Mouse (Mus musculus) ovary, adult 18-20 months (tissue): ENCODE results near the gene Ccdc130.
A peak's percentile ranks its signal among the peaks of the same experiment; 100 is the strongest.
"Not testable (repeated sequence)": the region's sequence is repeated elsewhere in the genome, so short reads cannot be mapped to it uniquely, and the experiment has no call there.

ENCODE experiments used
- DNase-seq: peaks from one replicate; pipeline ENCODE4 v3.0.0; 2022; ENCODE audit warnings: low spot score, mixed read lengths

Gene Ccdc130

GRCm38 (mm10) chr8:84269950-84270773, at the start of gene Ccdc130:
Gene Ccdc130 (minus strand): TSS chr8:84270380.
- DNase-seq = peak; percentile 100

- no peak for DNase-seq
Measured at GRCm38 (mm10) chr8:84308376-84308775, 38.2 kb upstream of the Ccdc130 start.

- no peak for DNase-seq
Measured at GRCm38 (mm10) chr8:84303951-84304350, 33.8 kb upstream of the Ccdc130 start.

GRCm38 (mm10) chr8:84297029-84297785, 27.0 kb upstream of the Ccdc130 start:
- no peak for DNase-seq

GRCm38 (mm10) chr8:84291688-84292087, 21.5 kb upstream of the Ccdc130 start:
- DNase-seq = no peak

GRCm38 (mm10) chr8:84291086-84291485, 20.9 kb upstream of the Ccdc130 start:
- DNase-seq = no peak

GRCm38 (mm10) chr8:84288892-84289291, 18.7 kb upstream of the Ccdc130 start:
- no peak for DNase-seq

- DNase-seq = not testable (repeated sequence)
Measured at GRCm38 (mm10) chr8:84285665-84286064, 15.5 kb upstream of the Ccdc130 start.

GRCm38 (mm10) chr8:84284608-84285063, 14.5 kb upstream of the Ccdc130 start:
- DNase-seq = no peak

- no peak for DNase-seq
Measured at GRCm38 (mm10) chr8:84280777-84281176, 10.6 kb upstream of the Ccdc130 start.

- no peak for DNase-seq
Measured at GRCm38 (mm10) chr8:84276447-84276846, 6.3 kb upstream of the Ccdc130 start.

- DNase-seq = no peak
Measured at GRCm38 (mm10) chr8:84273968-84274367, 3.8 kb upstream of the Ccdc130 start.

GRCm38 (mm10) chr8:84272302-84272701, 2.1 kb upstream of the Ccdc130 start:
- no peak for DNase-seq

- DNase-seq = no peak
Measured at GRCm38 (mm10) chr8:84261098-84261497, 9.1 kb downstream of the Ccdc130 start.

- peak; percentile 79 for DNase-seq
Measured at GRCm38 (mm10) chr8:84256822-84257610, 13.2 kb downstream of the Ccdc130 start, which contains the start of gene Mri1. Gene Mri1 (minus strand): TSS chr8:84257326.

- DNase-seq = no peak
Measured at GRCm38 (mm10) chr8:84256458-84256821, 13.7 kb downstream of the Ccdc130 start.

GRCm38 (mm10) chr8:84255858-84256257, 14.3 kb downstream of the Ccdc130 start:
- no peak for DNase-seq

- peak; percentile 79 for DNase-seq
Measured at GRCm38 (mm10) chr8:84249257-84250170, 20.7 kb downstream of the Ccdc130 start, which contains the start of gene D8Ertd738e. Gene D8Ertd738e (minus strand): TSS chr8:84249719.

GRCm38 (mm10) chr8:84241821-84242220, 28.4 kb downstream of the Ccdc130 start:
- DNase-seq = no peak

GRCm38 (mm10) chr8:84241167-84241566, 29.0 kb downstream of the Ccdc130 start:
- DNase-seq = no peak
